Mouse (Mus musculus) neutrophil, adult 5-6 weeks (primary cell): ENCODE data around the gene Sbk2. TPM values are rescaled to one million over a fixed set of nuclear protein-coding genes. Genes with fewer than 3 reads are reported as not detected.
"Not testable (repeated sequence)": the region's sequence is repeated elsewhere in the genome, so short reads cannot be mapped to it uniquely, and the experiment has no call there.

Experiments
- ATAC-seq: fragments of 151-379, 151-347 bp; 2 replicates; pipeline ENCODE4 v1.8.0; 2017; ENCODE audit warnings: mild to moderate bottlenecking, moderate TSS enrichment; ENCODE audit not compliant: insufficient number of reproducible peaks, poor library complexity, low FRiP score, severe bottlenecking; ENCODE audit errors: extremely low read depth
- total RNA-seq: library from RNA; stranded (forward); fragments of 200-1000 nt; gene quantifications from 2 replicates; pipeline ENCODE4 v1.2.3, GENCODE M21; 2017

Sbk2 gene
- not detected in 2 replicates for total RNA-seq

DNA sequence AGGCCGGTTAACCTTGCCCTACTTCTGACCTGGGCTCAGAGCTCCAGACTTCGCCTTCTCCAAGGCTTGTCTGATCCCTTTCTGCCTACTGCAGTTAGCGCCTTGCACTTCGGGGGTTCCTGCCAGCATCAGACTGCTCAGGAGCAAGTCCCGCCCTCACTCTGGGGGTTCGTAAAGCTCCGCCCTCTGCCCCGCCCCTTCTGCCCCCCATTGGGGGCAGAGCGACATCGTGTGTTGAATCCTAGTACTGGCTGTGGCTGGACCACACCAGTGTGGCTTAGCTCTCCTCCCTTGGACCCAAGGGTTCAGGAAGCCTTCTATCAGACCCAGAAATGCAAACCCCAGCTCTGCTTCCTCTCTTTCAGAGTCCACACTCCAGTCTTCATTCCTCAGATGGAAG lies at the start of gene Sbk2:
TSS of gene Sbk2 (minus strand) at position 135 of the 400 bp plus-strand sequence.
- peak; percentile 62 for ATAC-seq

DNA sequence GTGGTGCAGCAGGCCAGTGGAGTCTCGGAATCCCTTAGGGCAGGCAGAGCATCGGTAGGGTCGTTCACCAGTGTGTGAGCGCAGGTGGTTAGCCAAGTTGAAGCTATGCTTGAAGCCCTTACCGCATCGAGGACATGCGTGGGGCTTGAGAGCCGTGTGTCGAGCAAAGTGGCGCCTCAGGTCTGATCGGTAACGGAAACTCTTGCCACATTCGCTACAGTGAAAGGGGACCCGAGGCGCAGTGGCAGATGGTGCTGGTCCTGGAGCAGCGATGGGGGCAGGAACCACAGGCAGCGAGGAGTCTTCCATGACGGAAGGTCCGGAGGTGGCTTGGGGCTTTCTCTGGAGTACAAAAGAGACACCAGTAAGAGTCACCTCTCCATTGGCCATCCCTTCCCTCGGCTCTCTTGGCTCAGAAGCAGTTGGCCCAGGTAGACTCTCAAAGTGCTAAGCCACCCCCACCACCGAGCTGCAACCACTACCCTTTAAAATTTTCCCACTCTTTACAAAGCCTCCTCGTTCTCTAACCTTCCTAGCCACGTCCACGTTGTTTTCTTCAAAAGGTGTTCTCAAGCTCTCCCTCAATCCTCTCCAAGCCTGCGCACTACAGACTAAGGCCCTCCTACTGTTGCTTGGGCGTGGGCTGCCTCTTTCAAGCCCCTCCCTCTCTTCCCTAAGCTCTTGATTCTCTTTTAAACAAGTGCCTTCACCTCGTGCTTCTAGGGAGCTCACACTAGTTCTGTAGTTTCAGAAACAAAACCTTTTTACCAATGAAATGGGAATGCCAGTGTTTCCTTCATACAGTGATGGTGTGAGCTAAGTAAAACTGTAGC lies 48.7 kb upstream of the Sbk2 start:
- ATAC-seq: no peak

DNA sequence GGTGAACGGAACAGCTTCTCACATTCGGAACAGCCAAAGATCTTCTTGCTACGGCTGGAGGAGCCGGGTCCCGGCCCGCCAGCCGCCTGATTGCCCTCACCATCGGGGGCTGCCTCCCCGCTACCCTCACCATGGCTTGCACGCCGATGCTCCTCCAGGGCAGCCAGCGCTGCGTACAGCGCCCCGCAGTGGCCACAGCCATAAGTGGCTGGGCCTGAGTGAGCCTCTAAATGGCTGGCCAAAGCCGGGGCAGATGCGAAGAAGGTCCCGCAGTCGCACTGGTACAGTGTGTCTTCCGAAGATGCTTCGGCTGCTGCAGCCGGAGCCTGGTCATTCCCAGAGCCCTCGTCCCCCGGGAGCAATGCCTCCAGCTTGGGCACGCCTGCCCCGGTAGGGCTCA lies 44.0 kb upstream of the Sbk2 start:
- no peak for ATAC-seq

DNA sequence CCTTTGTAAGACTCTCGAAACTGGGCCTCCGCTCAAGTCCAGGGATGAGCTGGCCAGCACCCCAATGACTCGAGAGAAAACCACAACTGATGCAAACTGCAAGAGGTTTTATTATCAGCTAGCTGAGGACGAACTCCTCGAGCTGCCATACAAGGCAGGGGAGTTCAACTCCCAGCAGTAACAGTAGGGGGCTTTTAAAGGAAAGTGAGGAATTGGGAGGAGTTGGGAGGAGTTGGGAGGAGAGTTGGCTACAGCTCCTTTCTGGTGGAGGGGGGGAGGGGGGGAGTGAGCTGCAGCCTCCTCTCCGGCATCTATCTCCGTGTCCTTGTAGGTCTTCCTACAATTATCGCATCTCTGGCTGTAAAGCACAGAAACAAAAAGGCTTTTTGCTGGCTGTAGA lies 38.7 kb upstream of the Sbk2 start:
- not testable (repeated sequence) for ATAC-seq

DNA sequence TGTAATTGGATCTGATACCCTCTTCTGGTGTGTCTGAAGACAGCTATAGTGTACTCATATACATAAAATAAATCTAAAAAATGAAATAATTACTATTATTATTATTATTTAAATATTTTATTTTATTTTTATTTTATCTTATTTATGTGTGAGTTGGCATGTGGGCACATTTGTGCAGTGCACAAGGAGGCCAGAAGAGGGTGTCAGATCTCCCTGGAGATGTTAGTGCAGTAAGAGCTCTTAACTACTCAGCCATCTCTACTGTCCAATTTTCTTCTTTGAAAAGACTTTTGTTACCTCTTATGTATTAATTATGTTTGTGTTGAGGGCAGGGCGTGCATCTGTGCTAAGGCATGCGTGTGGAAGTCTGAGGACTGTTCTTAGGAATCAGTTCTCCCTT lies 35.7 kb upstream of the Sbk2 start:
- 0 out of 2 replicates have a peak, but pooled peaks have one; percentile 43 for ATAC-seq

DNA sequence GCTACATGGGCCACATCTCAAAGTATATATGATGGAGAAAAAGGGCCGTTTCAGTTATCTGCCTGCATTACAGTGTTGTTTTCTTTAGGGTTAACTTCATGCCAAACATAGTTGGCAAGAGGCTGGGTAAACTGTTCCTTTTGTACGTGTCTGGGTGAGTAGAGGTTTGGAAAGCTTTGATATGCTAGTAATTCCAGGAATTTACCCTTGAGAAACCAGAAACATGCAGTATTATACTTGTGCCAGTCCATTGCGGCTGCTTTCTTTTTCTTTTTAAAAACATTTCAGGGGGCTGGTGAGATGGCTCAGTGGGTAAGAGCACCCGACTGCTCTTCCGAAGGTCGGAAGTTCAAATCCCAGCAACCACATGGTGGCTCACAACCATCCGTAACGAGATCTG lies 32.7 kb upstream of the Sbk2 start:
- no peak for ATAC-seq

DNA sequence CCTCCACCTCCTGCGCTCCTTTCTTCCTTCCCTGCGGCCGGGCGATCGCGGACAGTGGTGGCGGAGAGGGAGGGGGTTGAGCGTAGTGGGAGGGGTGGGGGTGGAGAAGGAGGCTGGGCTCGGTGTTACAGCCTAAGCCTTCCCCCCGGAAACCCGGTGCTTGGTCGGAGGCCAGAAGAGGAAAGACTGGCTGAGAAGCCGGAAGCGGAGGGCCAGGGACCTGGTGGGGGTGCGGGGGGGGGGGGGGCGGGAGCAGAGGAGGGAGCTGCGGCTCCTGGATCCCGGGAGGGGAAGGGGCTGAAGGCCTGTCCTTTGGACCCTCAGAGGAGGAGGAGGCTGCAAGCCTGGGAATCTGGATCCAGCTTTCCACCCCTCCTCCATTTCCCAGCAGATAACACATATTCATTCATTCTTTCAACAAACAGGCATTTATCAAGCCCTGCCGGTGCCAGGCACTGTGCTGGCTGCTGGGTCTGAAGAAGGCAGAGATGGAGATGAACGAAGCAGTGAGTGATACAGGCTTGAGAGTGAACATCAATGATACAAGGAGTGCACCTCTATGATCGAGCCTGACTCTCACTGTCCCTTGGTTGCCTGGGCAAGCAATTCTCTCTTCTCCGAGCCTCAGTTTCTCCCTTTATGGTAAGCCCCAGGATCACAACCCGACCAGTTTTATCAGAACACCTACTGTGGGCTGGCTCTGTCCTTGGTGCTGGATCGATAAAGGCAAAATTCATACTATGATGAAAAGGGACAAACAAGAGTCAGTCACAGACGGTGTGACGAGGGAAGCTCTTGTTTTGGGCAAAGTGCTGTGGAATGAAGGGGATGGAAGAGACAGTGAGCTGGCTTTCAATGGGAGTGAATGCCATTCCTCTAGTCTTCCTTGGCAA lies 32.0 kb upstream of the Sbk2 start, which contains the start of gene Zfp579:
TSS of gene Zfp579 (minus strand) at position 156 of the 893 bp plus-strand sequence.
- ATAC-seq: peak; percentile 64

DNA sequence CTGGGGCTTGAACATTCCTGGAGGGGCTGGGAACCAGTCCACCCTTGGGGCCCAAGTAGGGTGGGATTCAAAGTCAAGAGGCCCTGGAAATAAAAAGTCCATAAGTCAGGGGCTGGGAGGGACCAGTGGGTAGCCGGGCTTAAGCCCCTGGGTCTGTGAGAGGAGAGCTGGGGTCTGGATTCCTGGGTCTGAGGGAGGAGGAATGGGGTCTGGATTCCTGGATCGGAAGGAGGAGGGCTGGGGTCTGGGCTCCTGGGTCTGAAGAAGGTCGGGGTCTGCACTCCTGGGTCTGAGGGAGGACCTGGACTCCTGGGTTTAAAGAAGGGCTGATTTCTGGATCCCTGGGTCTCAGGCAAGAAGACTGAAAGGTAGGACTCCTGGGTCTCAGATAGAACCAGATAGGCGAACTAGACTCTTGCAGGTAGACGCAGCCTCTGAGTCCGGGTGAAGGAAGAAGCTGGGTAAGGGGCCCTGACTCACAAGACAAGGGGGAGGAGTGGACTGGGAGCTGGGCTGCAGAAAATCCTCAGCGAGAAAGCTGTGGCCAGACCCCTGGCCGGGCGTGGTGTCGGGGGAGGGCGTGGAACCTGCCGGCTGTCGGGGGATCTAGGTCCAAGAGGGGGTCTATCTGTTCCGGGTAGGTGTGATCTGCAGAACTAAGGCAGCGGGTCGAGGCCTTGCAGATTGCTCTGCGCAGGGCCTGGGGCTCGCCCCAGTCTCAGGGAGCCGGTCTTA lies 31.2 kb upstream of the Sbk2 start:
- ATAC-seq: no peak

DNA sequence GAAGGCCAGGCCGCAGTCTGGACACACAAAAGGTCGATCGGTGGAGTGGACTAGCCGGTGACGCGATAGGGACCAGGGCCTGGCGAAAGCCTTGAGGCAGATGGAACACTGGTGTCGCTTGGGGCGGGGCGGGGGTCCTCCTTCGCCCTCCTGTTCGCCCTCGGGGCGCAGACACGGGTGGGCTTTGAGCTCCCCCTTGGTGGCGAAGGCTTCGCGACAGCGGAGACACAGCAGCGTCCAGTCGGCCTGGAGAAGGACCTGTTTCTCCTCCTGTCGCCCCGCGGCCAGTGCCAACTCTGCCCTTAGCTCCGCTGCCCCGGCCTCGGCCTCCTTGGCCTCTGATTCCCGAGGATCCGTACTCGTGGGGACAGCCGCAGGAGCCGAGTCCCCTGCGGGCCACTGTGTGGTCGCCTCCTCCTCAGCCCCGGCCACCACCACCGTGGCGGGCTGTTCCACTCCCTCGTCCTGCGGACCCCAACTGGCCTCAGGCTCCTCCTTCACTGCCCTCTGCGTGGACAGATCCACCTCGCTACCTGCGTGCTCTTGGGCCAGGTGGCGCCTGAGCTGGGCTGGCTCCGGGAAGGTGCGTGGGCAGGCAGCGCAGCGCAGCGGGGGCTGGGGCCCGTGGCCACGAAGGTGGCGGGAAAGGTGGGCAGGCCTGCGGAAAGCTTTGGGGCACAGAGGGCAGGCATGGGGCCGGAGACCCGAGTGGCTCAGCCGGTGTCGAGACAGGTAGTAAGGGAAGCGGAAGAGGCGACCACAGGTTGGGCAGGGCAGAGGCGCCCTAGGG lies 30.0 kb upstream of the Sbk2 start:
- ATAC-seq: no peak

DNA sequence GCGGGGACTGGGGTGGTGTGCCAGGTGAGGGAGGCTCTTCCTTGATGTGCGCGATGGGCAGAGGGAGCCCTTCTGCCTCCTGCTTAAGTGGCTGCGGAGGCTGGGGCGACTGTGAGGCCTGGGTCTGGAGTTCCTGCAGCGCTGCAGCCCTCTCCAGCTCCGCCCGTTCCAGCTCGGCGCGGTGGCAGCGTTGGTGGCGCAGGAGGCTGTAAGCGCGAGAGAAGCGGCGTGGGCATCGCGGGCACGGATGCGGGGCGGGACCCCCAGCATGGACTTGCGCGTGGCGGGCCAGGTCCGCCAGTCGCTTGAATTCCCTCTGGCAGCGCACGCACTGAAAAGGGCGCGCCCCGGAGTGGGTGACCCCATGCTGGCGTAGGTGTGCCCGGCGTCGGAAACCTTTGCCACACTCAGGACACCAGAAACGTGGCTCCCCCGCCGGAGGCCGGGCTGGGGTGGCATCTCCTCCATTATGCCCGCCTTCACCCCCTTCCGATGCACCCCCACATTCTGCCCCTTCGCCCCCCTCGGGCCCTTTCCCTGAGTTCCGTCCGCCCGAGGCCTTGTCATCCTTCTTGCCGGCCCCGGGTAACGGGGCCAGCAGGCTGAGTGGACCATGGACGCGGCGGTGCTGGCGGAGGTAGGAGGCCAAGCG lies 29.3 kb upstream of the Sbk2 start:
- ATAC-seq: no peak

DNA sequence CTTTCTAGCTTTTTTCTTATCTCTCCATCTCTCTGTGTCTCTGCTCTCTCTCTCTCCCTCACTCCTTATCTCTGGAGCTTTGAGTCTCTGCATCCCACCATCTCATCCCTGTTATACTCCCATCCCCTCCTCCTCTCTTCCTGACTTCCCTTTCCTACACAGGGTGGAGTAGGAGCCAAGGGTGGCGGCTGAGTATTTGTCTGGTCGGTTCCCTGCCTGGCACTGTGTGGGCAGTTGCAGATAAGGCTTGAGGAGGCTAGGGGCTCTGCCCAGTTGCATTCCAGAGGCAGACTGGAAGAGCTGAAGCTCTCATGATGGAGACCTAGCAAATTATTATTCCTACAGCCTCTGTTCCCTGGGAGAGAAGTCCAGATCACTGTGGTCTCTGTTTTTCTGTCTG lies 24.0 kb upstream of the Sbk2 start:
- ATAC-seq: no peak

DNA sequence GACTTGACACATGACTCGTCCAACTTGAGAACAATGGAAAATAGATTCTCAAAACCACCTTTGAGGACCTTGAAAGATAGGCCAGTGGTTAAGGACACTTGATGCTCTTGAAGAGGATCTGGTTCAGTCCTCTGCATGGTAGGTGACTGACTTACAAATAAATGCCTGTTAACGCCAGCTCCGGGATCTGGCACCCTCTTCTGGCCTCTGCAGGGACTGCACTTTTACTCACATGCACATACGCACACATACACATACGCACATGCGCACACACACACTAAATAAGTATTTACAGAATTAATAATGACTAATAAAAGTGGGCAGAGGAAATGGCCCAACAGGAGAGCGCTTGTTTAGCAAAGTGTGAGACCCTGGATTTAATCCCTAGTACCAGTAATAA lies 12.6 kb upstream of the Sbk2 start:
- ATAC-seq: no peak

DNA sequence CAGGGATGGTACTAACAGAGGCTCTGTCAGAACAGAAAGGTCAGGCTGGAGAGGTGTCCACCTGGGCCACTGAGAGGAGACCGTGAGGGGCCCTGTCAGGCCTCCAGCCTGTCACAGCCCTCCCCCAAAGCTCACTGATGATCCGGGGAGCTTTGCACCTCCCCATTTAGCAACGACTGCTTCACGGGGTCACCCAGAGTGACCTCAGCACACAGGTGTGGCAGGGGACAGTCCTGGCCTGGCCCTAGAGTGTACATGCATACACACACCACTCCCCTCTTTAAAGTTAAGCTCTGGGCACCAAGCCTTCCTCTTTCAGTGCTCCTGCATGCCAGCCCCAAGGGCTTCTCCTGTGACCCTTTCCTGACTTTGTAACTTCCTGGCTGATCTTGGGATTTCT lies 11.2 kb upstream of the Sbk2 start:
- ATAC-seq: no peak

DNA sequence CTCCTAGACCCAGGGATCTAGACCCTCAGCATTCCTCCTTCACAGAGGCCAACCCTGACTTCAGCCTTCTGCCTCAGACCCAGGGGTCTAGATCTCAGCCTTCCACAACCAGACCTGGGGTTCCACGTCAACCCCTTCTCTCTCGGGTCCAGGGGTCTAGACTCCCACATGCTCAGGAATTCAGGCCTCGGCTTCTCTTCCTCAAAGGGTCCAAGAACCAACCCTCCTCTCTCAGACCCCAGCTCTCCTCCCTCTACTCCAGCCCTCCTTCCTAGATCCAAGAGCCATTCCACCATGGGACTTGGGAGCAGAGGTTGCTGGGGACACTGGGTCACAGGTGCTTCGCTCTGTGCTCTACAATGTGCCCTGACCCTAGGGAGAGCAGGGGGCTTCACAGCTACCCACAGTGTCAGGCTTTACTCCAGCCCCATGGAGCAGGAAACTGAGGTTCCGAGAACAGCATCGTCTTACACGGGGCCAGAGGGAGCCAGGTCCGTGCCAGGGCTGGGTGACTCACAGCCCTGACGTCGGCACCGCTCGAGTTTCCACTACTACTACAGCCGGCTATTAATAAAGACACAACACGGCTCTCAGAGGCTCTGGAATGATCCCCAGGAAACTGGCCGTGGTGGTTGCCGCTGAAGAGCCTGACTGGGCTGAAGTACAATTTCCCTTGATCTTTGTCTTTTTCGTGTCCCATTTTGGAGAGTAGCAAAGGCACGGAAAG lies 8.3 kb upstream of the Sbk2 start:
- ATAC-seq: no peak

DNA sequence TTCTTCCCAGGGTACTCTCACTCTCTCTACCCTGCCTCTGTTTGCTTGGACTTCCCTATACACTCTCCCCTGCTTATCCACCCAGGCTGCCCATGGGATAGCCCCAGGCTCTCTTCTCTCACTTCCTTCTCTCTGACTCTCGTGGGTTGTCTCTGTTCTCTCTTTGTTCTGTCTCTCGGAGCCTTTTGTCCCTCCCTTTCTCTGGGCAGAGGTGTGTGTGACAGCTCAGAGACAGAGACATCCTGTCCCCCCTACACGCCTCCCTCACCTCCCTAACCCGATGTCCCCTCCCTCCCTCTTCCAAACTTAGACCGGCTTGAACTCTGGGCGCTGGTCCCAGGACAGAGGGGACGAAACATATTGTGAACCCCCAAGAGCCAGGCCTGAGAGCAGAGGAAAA lies 7.5 kb upstream of the Sbk2 start:
- ATAC-seq: no peak

DNA sequence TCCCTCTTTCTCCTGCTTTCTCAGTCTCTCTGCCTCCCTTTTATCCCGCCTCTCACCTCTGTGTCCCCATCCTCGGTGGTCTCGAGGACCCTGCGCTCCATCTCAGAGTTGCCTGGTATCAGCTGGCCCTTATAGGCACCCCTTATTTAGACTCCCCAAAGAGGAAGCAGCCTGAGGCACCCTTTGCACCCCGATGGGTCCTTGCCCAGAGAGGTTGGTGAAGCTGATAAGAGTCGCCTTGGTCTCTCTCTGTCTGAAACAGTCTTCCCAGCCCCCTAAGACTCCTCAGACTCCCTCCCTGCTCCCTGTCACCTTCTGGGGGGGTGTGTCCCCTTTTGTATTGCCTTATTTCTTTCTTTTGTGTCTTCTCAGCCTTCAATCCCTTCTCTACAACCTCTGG lies 6.9 kb upstream of the Sbk2 start, which contains the start of gene Sbk3:
TSS of gene Sbk3 (minus strand) at position 101 of the 400 bp plus-strand sequence.
- no peak for ATAC-seq

DNA sequence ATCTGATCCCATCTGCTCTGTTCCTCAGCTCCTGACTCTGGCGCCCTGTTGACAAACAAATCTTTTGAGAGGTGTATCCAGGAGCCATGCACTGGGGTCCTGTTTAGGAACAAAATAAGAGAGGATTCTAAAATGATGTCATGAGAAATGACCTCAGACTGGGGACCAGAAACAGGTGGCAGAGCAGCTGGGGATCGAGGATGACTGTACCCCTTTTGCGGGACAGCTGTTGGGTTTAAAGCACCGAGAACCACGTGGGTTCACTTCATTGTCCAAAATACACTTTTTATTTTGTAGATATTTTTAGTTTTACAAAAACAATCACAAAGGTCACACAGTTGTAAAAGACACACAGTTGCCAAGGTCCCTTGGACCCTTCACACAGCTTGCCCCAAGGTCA lies 782 bp upstream of the Sbk2 start:
- ATAC-seq: no peak
